8 mouse cellular contexts compared by ENCODE assay signal in the genomic region with DNA sequence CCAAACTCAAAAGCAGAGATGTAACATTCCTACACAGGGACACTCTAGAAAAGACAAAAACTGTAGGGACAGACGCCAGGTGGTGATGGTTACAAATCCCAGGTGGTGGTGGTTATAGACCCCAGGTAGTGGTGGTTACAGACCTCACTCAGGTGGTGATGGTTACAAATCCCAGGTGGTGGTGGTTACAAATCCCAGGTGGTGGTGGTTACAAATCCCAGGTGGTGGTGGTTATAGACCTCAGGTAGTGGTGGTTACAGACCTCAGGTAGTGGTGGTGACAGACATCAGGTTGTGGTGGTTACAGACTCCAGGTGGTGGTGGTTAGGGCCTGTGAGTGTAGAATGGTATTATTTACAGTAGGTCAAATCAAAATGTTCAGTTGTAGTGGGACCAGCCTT. TPM values are rescaled to one million over a fixed set of nuclear protein-coding genes. Genes with fewer than 3 reads are reported as not detected.
DNase-seq lines count a peak whose midpoint lies in the region; ATAC-seq and TF ChIP-seq lines count a peak whose summit lies in the region.

No protein-coding gene starts in this region.

- in situ Hi-C loops in Patski (cut with MboI; ENCODE audit: low pct_unique_long_range_greater_than_20kb), result no loop called here

- H3K4me1 ChIP-seq in cerebellum, adult 2 months (ENCODE audit: control insufficient read depth, insufficient read depth, low read length), result peaks cover 9% of the 10 kb centered on the region
- H3K4me1 ChIP-seq in hindbrain, embryonic 12.5 days, result peaks cover 6% of the 10 kb centered on the region

- H3K27ac ChIP-seq in cerebellum, adult 2 months (ENCODE audit: insufficient read depth, low read length), result peak overlapping the region; percentile 80; the same call in 1 of the 2 replicates
- H3K27ac ChIP-seq in hindbrain, embryonic 12.5 days, result no peak overlapping the region

- POLR2A ChIA-PET in Patski (lab: Charles Lee), result no interaction called here

- CTCF ChIA-PET in Patski (lab: Charles Lee), result no interaction called here

- TF ChIP-seq POLR2A in cerebellum, adult 2 months (IDR thresholded peaks at IDR 0.05; ENCODE audit: borderline replicate concordance, insufficient read depth, low read length), result no peak

- TF ChIP-seq CTCF in cerebellum, adult 2 months (IDR thresholded peaks at IDR 0.05; ENCODE audit: borderline replicate concordance, insufficient read depth, low read depth, low read length), result no peak
- TF ChIP-seq CTCF in Patski (IDR thresholded peaks at IDR 0.05), result no peak

- no peak overlapping the region for H3K4me2 ChIP-seq in hindbrain, embryonic 12.5 days (replicated peaks)

- no peak overlapping the region for H3K9ac ChIP-seq in hindbrain, embryonic 12.5 days

- peaks cover 14% of the 10 kb centered on the region; the same call in 1 of the 2 replicates for H3K36me3 ChIP-seq in hindbrain, embryonic 12.5 days

- no peak for DNase-seq in cerebellum, adult 2 months
- DNase-seq in cerebellum, adult 9-10 months, result no peak
- no peak for DNase-seq in Patski (ENCODE audit: low read depth, low spot score)
- peak; percentile 29 for DNase-seq in mesoderm, embryonic 11.5 days (ENCODE audit: low read depth, low spot score)
- no peak for DNase-seq in ovary, postnatal 14 days (ENCODE audit: low spot score)
- no peak for DNase-seq in spleen, postnatal 4 days (ENCODE audit: low spot score in 2 of 2)
- DNase-seq in kidney, adult 8-10 months, result no peak

- H3K27me3 ChIP-seq in cerebellum, adult 2 months (ENCODE audit: control insufficient read depth, insufficient read depth, low read length), result no peaks in the 10 kb centered on the region
- H3K27me3 ChIP-seq in Patski, result no peaks in the 10 kb centered on the region
- no peaks in the 10 kb centered on the region for H3K27me3 ChIP-seq in hindbrain, embryonic 12.5 days

- H3K4me3 ChIP-seq in cerebellum, adult 2 months (replicated peaks; ENCODE audit: insufficient read depth, low read depth, low read length), result no peak overlapping the region
- no peak overlapping the region for H3K4me3 ChIP-seq in hindbrain, embryonic 12.5 days

- WGBS in cerebellum, adult 2 months, result 83% methylated on average over 1 of the region's 1 CpGs
- WGBS in hindbrain, embryonic 12.5 days, result 88% methylated on average over 1 of the region's 1 CpGs

- ATAC-seq in Patski, result peak; percentile 55
- peak; percentile 99 for ATAC-seq in hindbrain, embryonic 12.5 days (ENCODE audit: low FRiP score)

- H3K9me3 ChIP-seq in hindbrain, embryonic 12.5 days (replicated peaks), result no peaks in the 10 kb centered on the region

RNA-seq across cellular contexts. Expression of a gene that starts 5.5 kb away (rescaled TPM):
- 104 and 126 TPM in 2 replicates for polyA plus RNA-seq in cerebellum, adult 2 months (2012; rRNA removed)
- 71.1 TPM for polyA plus RNA-seq in Patski (2021)
- 31.0 and 37.4 TPM in 2 replicates for polyA plus RNA-seq in hindbrain, embryonic 12.5 days (2016; fragmentation: Nextera tagmentation; extraction: Ambion mirVana)
